Mouse (Mus musculus) erythroid progenitor cell, adult 5-6 weeks (primary cell): Measurements from ENCODE around the gene Lce3e. TPM values are rescaled to one million over a fixed set of nuclear protein-coding genes. Genes with fewer than 3 reads are reported as not detected.

Experiments
- ATAC-seq: replicated peaks from 2 replicates; pipeline ENCODE4 v1.8.0; 2016; ENCODE audit warnings: moderate number of reproducible peaks, mild to moderate bottlenecking, moderate TSS enrichment, inconsistent platforms; ENCODE audit not compliant: poor library complexity, low FRiP score, severe bottlenecking
- total RNA-seq, 2 experiments: library from RNA; stranded (forward) in 1 of 2; stranded (reverse) in 1 of 2; fragments of 150-400 nt in 1 of 2; fragments of 186-747, 209-891 nt in 1 of 2; gene quantifications; 2 replicates each; pipeline versions ENCODE4 v1.2.3 to v1.2.4; 2015 to 2017; ENCODE audit warnings: low replicate concordance in 2 of 2

The Lce3e gene
- total RNA-seq (2015; ENCODE audit: low replicate concordance), result not detected in 2 replicates
- not detected in 2 replicates for total RNA-seq (2017; ENCODE audit: low replicate concordance)

DNA sequence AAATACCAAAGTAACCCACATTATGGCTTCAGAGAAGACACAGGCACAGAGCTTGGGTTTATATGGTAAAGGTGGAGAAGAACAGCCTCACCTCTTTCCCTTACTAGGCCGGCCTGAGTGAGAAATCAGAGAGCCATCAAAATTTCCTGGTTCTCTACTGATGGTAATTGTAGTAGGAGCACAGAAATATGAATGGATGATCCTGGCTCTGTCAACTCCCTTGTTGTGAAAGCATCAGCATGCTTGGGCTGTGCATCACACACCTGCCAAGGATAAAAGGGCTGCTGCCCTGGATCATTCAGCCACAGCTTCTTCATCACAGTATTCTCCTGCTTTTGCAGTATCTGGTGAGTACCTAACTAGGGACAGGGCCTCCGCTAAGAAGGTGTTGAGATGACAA is at the start of gene Lce3e:
TSS of gene Lce3e (plus strand) at position 301 of the 400 bp plus-strand sequence.
- no peak for ATAC-seq

DNA sequence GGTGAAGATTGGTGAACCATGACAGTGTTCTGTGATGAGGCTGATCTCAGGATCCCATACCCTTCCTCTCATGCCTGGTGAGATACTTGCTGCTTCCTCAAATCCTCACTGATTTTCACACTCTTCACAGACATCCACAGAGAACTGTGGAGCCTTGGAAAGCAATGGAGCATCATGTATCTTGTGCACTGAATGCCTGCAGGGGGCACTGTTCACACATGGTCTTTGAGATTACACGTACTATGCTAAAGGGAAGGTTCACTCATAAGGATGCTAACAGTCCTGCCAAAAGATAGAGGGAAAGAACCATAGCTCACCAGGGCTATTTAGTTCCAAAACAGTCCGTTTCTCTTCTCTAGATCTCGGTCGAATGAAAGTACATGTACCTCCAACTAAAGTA is 46.5 kb upstream of the Lce3e start:
- ATAC-seq, result no peak

DNA sequence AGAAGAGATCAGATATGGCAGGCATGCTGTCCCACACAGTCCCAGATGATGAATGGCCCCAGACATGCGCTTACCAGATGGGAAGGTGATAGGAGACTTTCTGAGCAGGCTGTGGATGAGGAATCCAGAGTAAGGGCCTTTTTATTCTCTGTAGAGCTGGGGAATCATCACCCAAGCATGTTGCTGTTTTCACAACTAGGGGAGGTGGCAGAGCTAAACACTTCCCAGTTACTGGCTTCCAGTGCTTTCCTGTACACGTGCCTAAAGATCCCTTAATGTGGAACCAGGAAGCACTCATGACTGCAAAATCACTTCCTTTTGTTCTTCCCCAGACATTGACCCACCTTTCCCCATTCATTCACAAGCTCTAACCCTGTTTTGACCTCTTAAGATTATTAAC is 40.7 kb upstream of the Lce3e start, which contains the start of gene Lce3a:
TSS of gene Lce3a (minus strand) at position 101 of the 400 bp plus-strand sequence.
- ATAC-seq, result no peak

DNA sequence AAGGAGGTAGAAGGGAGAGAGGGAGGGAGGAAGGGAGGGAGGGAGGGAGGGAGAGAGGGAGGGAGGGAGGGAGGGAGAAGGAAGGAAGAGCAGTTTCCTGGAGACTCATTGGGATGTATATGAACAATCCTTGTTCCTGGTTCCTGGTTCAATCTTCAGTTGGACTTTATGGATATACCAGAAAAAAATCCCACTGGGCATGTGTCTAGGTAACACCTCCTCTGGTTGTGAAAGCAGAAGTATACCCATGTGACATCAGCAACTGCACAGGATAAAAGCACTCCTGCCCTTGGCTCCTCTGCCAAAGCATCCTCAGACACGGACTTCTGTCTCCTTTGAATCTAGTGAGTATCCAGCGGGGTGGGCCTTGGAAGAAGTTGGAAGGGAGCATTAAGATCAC is 34.2 kb upstream of the Lce3e start, which contains the start of gene Lce3b:
TSS of gene Lce3b (plus strand) at position 301 of the 400 bp plus-strand sequence.
- no peak for ATAC-seq

DNA sequence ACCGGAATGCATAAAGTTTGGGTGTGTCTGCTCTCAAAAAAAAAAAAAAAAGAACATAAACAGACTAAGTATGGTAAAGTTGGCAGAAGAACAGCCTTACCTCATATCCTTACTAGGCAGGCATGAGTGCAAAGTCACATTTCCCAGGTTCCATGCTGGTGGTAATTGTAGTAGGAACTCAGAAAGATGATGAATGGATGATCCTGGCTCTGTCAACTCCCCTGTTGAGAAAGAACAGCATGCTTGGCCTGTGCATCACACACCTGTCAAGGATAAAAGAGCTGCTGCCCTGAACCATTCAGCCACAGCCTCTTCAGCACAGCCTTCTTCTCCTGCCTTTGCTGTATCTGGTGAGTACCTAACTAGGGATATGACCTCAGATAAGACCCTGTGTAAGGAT is 22.7 kb upstream of the Lce3e start, which contains the start of gene Lce3c:
TSS of gene Lce3c (plus strand) at position 301 of the 400 bp plus-strand sequence.
- ATAC-seq, result no peak

DNA sequence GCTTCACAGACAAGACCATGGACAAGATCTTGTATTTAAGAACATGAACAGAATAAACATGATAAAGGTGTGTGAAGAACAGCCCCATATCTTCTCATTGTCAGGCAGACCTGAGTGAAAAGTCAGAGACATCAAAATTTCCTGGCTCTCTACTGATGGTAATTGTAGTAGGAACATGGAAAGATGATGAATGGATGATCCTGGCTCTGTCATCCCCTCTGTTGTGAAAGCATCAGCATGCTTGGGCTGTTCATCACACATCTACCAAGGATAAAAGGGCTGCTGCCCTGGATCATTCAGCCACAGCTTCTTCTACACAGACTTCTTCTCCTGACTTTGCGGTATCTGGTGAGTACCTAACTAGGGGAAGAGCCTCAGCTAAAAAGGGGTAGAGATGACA is 9.8 kb upstream of the Lce3e start, which contains the start of gene Lce3d:
TSS of gene Lce3d (plus strand) at position 301 of the 400 bp plus-strand sequence.
- no peak for ATAC-seq

DNA sequence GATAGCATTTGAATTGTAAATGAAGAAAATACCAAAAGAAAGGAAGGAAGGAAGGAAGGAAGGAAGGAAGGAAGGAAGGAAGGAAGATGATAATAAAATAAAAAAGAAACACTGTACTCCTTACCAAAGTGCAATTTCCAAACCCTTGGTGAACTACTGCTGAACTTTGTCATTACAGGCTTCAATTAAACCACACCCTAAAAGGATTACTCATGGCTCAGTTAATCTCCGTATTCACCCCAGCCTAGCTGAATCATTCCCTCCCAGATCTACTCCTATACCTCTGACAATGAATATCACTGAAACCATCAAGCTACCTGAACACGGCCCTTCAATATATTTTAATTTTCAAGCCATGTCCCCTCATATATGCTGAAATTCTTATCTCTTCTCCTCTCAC is 11.6 kb downstream of the Lce3e start:
- no peak for ATAC-seq

DNA sequence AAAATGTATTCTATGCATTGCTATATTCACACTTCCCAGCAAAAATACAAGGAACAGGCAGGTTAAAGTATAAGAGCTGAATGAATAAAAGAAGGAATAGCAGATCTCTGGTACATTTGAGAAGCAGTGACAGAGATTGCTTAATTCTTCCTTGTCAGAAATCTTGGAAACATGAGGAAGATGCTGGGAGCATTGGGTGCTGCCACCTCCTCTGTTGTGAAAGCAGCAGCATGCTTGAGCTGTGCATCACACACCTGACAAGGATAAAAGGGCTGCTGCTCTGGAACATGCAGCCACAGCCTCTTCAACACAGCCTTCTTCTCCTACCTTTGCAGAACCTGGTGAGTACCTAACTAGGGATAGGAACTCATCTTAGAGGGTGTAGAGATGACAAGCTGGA is 25.1 kb downstream of the Lce3e start, which contains the start of gene Lce3f:
TSS of gene Lce3f (plus strand) at position 301 of the 400 bp plus-strand sequence.
- ATAC-seq, result no peak

DNA sequence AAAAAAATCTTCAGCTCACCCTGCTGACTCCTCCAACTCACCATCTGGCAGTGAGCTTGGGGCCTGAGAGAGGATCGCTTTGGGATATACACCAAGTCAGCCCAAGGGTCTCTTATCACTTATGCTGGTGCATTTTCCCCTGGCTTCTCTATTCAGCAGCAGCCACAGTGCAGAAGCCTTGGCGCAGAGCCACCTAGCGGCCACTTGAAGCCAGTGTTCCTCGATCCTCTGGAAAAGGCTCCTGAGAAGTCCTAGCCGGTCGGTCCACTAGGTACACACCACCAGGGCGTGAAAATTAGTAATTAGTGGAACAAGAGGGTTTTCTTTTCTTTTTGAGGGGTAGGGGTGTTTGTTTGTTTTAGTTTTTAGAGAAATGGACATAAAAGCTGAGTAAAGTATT is 31.8 kb downstream of the Lce3e start:
- ATAC-seq, result no peak

DNA sequence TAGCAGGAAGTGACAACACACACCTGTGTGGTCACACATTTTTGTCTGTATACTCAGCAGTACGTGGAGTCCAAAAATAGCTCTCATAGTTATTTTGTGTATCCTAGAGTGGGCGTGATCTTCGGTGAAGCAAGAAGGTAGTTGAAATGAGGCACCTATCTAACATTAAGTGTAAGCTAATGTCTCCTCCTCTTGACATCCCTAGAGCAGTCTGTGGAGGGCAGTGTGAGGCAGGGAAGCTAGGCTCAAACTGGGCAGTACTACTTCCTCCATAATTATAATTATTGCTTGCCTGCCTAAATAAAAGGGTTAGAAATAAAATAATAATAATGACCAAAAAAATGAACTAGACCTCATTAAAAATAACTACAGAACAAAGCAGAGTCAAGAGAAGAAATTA is 33.8 kb downstream of the Lce3e start:
- no peak for ATAC-seq

DNA sequence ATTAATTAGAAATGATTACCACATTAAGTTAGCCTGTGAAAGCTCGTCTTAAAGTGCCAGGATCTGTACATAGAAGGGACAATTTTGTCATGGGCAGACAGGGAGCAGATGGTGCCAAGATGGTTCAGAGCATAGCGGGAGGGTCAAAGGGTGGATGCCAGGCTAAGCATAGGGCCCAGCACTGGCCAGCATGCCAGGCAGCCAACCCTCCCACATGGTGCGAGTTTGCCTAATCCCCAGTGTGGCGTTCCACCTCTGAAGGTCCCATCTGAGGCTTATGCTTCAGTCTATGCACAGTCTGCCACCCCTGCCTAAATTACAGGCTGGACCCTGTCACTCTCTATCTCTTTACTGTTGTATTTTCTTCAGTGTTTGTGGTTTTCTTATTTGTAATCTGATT is 36.0 kb downstream of the Lce3e start:
- ATAC-seq, result no peak

DNA sequence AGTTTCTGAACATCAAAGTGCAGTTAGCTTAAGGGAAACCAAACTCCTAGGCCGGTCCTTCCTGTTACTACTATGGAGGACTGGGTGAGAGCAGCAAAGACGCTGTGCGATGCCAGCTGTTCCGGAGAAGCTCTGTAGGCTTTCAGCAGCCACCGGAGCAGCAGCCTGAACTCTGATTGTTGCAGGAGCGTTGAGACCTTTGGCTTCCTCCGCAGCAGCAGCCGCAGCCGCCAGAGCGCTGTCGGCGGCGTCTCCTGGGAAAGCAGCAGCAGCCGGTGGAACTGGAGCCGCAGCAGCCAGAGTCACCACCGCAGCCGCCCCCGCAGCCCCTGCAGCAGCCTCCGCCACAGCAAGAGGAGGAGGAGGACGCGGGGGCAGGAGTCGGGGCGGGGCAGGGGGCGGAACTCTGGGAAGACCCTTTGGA is 47.5 kb downstream of the Lce3e start:
- no peak for ATAC-seq

DNA sequence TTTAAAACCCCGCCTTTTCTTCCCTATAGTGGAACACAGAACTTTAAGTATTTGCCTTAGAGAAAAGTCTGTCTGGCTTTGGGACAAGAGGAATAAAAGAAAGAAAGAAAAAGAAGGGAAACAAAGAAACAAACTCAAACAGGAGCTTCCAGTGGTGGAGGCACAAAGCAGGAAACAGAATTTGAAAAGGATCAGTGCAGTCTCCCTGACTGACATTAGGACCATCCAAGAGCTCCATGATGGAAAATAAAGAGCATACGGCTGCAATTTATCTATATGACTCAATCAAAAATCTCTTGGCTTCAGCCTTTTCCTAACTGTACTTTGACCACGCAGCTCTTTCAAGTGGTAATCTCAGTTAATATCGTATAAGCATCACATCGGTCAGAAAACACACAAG is 48.0 kb downstream of the Lce3e start:
- ATAC-seq, result no peak

DNA sequence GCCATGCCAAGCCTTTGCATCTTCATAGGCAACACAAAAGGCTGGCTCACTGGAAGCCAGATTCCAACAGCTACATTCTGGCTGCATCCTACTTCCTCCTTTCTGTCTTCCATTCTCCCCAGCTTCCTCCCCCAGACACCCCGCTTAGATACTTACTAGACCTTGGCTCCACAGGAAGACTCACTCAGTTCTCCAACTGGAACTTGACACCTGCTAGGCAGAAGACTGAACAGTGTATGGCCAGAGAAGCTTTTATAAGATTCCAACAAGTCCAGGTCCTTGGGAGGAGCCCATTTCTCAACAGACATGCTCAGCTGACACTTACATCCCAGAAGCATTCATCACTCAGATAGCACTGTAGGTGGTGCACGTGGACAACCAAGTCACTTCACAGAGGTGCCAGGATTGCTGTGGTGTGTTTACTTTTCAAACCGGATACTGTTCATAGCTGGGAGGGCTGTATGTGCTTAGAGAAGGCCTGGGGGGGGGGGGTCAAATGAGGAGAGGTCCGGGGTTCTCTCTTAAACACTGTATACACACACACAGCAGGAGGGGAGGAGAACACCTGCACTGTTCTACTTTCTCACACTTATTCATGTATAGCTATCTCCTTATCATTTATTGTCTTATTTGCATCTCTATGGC is 48.7 kb downstream of the Lce3e start, which contains the start of gene Crct1:
TSS of gene Crct1 (minus strand) at position 228 of the 645 bp plus-strand sequence.
- ATAC-seq, result no peak

Other genes starting within 250 kb of the Lce3e start
- not detected in 2 replicates for gene Lce1f, start 246.7 kb upstream of the Lce3e start, total RNA-seq (2015; ENCODE audit: low replicate concordance)
- not detected in 2 replicates for gene Lce1f, start 246.7 kb upstream of the Lce3e start, total RNA-seq (2017; ENCODE audit: low replicate concordance)
- gene Gm38119, start 228.0 kb upstream of the Lce3e start, total RNA-seq (2015; ENCODE audit: low replicate concordance), result not detected in 2 replicates
- gene Gm38119, start 228.0 kb upstream of the Lce3e start, total RNA-seq (2017; ENCODE audit: low replicate concordance), result not detected in 2 replicates
- gene Lce1g, start 214.7 kb upstream of the Lce3e start, total RNA-seq (2015; ENCODE audit: low replicate concordance), result not detected in 2 replicates
- not detected in 2 replicates for gene Lce1g, start 214.7 kb upstream of the Lce3e start, total RNA-seq (2017; ENCODE audit: low replicate concordance)
- not detected in 2 replicates for gene Lce1h, start 202.0 kb upstream of the Lce3e start, total RNA-seq (2015; ENCODE audit: low replicate concordance)
- not detected in 2 replicates for gene Lce1h, start 202.0 kb upstream of the Lce3e start, total RNA-seq (2017; ENCODE audit: low replicate concordance)
- not detected in 2 replicates for gene Lce1i, start 188.2 kb upstream of the Lce3e start, total RNA-seq (2015; ENCODE audit: low replicate concordance)
- not detected in 2 replicates for gene Lce1i, start 188.2 kb upstream of the Lce3e start, total RNA-seq (2017; ENCODE audit: low replicate concordance)
- gene Lce1j, start 176.5 kb upstream of the Lce3e start, total RNA-seq (2015; ENCODE audit: low replicate concordance), result not detected in 2 replicates
- gene Lce1j, start 176.5 kb upstream of the Lce3e start, total RNA-seq (2017; ENCODE audit: low replicate concordance), result not detected in 2 replicates
- not detected in 2 replicates for gene Lce1k, start 159.2 kb upstream of the Lce3e start, total RNA-seq (2015; ENCODE audit: low replicate concordance)
- not detected in 2 replicates for gene Lce1k, start 159.2 kb upstream of the Lce3e start, total RNA-seq (2017; ENCODE audit: low replicate concordance)
- not detected in 2 replicates for gene Kprp, start 139.8 kb upstream of the Lce3e start, total RNA-seq (2015; ENCODE audit: low replicate concordance)
- gene Kprp, start 139.8 kb upstream of the Lce3e start, total RNA-seq (2017; ENCODE audit: low replicate concordance), result not detected in 2 replicates
- not detected in 2 replicates for gene Lce1l, start 115.8 kb upstream of the Lce3e start, total RNA-seq (2015; ENCODE audit: low replicate concordance)
- not detected in 2 replicates for gene Lce1l, start 115.8 kb upstream of the Lce3e start, total RNA-seq (2017; ENCODE audit: low replicate concordance)
- not detected in 2 replicates for gene 2310050C09Rik, start 96.8 kb upstream of the Lce3e start, total RNA-seq (2015; ENCODE audit: low replicate concordance)
- not detected in 2 replicates for gene 2310050C09Rik, start 96.8 kb upstream of the Lce3e start, total RNA-seq (2017; ENCODE audit: low replicate concordance)
- gene Lce3a, start 40.8 kb upstream of the Lce3e start, total RNA-seq (2015; ENCODE audit: low replicate concordance), result not detected in 2 replicates
- not detected in 2 replicates for gene Lce3a, start 40.8 kb upstream of the Lce3e start, total RNA-seq (2017; ENCODE audit: low replicate concordance)
- not detected in 2 replicates for gene Lce3b, start 34.1 kb upstream of the Lce3e start, total RNA-seq (2015; ENCODE audit: low replicate concordance)
- not detected in 2 replicates for gene Lce3b, start 34.1 kb upstream of the Lce3e start, total RNA-seq (2017; ENCODE audit: low replicate concordance)
- gene Lce3c, start 22.6 kb upstream of the Lce3e start, total RNA-seq (2015; ENCODE audit: low replicate concordance), result not detected in 2 replicates
- not detected in 2 replicates for gene Lce3c, start 22.6 kb upstream of the Lce3e start, total RNA-seq (2017; ENCODE audit: low replicate concordance)
- not detected in 2 replicates for gene Lce3d, start 9.7 kb upstream of the Lce3e start, total RNA-seq (2015; ENCODE audit: low replicate concordance)
- gene Lce3d, start 9.7 kb upstream of the Lce3e start, total RNA-seq (2017; ENCODE audit: low replicate concordance), result not detected in 2 replicates
- not detected in 2 replicates for gene Lce3f, start 25.2 kb downstream of the Lce3e start, total RNA-seq (2015; ENCODE audit: low replicate concordance)
- gene Lce3f, start 25.2 kb downstream of the Lce3e start, total RNA-seq (2017; ENCODE audit: low replicate concordance), result not detected in 2 replicates
- not detected in 2 replicates for gene Crct1, start 48.6 kb downstream of the Lce3e start, total RNA-seq (2015; ENCODE audit: low replicate concordance)
- gene Crct1, start 48.6 kb downstream of the Lce3e start, total RNA-seq (2017; ENCODE audit: low replicate concordance), result not detected in 2 replicates
- gene Lce1m, start 52.0 kb downstream of the Lce3e start, total RNA-seq (2015; ENCODE audit: low replicate concordance), result not detected in 2 replicates
- not detected in 2 replicates for gene Lce1m, start 52.0 kb downstream of the Lce3e start, total RNA-seq (2017; ENCODE audit: low replicate concordance)
- gene Gm4858, start 101.8 kb downstream of the Lce3e start, total RNA-seq (2015; ENCODE audit: low replicate concordance), result not detected in 2 replicates
- gene Gm4858, start 101.8 kb downstream of the Lce3e start, total RNA-seq (2017; ENCODE audit: low replicate concordance), result not detected in 2 replicates
- gene Crnn, start 177.7 kb downstream of the Lce3e start, total RNA-seq (2015; ENCODE audit: low replicate concordance), result not detected in 2 replicates
- gene Crnn, start 177.7 kb downstream of the Lce3e start, total RNA-seq (2017; ENCODE audit: low replicate concordance), result not detected in 2 replicates
- gene Flg2, start 230.2 kb downstream of the Lce3e start, total RNA-seq (2015; ENCODE audit: low replicate concordance), result not detected in 2 replicates
- gene Flg2, start 230.2 kb downstream of the Lce3e start, total RNA-seq (2017; ENCODE audit: low replicate concordance), result not detected in 2 replicates